Mouse (Mus musculus) testis, adult 2 months (tissue): ENCODE measurements at regions not wholly inside any gene's neighbourhood (a gene's known extent, or its start where the extent isn't known, plus 50 kb on each side); places are given as distances from the start of the nearest gene placed in this dataset.

Source experiments
- CTCF ChIP-seq: fragments of 200-500 bp; IDR thresholded peaks from 2 replicates; pipeline ENCODE4 v1.5.1; 2012; ENCODE audit warnings: low read depth, mild to moderate bottlenecking, inconsistent platforms, low read length, moderate library complexity; ENCODE audit not compliant: control insufficient read depth, insufficient read depth, insufficient replicate concordance
- POLR2A ChIP-seq: fragments of 200-500 bp; IDR thresholded peaks from 2 replicates; pipeline ENCODE4 v1.6.1; 2012; ENCODE audit warnings: low read depth, mild to moderate bottlenecking, inconsistent platforms, low read length, moderate library complexity; ENCODE audit not compliant: control insufficient read depth

GRCm38 (mm10) chr2:158951061-158951460 is 156.5 kb downstream of the Dhx35 start:
- TF ChIP-seq POLR2A = no peak
- no peak for TF ChIP-seq CTCF
